Mouse (Mus musculus): Measurements from ENCODE around the gene Tubb3. TPM values are rescaled to one million over a fixed set of nuclear protein-coding genes. Genes with fewer than 3 reads are reported as not detected.
"Not testable (repeated sequence)": the region's sequence is repeated elsewhere in the genome, so short reads cannot be mapped to it uniquely, and the experiment has no call there.

Tubb3 gene
- polyA plus RNA-seq, 1 experiment = 1.4 TPM

- Histone ChIP-seq H3K4me1 (ENCODE audit: control insufficient read depth, insufficient read depth, low read length) (no peaks in the 10 kb centered on the region), H3K4me3 (replicated peaks; ENCODE audit: extremely low read depth, low read depth, low read length) (no peak overlapping the region)
- TF ChIP-seq CTCF (IDR thresholded peaks at IDR 0.05; ENCODE audit: insufficient read depth, low read length) (no peak), POLR2A (IDR thresholded peaks at IDR 0.05; ENCODE audit: borderline replicate concordance, extremely low read depth, low read depth, low read length) (no peak)
- no peak for DNase-seq
- WGBS = 59% methylated on average over 8 of the region's 8 CpGs
These were observed 1.1 kb upstream of the Tubb3 start for GRCm38 (mm10) chr8:123410049-123410587.

- Histone ChIP-seq H3K4me1 (ENCODE audit: control insufficient read depth, insufficient read depth, low read length) (no peaks in the 10 kb centered on the region), H3K4me3 (replicated peaks; ENCODE audit: extremely low read depth, low read depth, low read length) (no peak overlapping the region)
- 10% methylated on average over 11 of the region's 11 CpGs for WGBS
- no peak for DNase-seq
- TF ChIP-seq POLR2A (IDR thresholded peaks at IDR 0.05; ENCODE audit: borderline replicate concordance, extremely low read depth, low read depth, low read length) (no peak), CTCF (IDR thresholded peaks at IDR 0.05; ENCODE audit: insufficient read depth, low read length) (no peak)
These were observed 436 bp upstream of the Tubb3 start for GRCm38 (mm10) chr8:123410788-123411187.

- TF ChIP-seq POLR2A (IDR thresholded peaks at IDR 0.05; ENCODE audit: borderline replicate concordance, extremely low read depth, low read depth, low read length) = no peak
- TF ChIP-seq CTCF (IDR thresholded peaks at IDR 0.05; ENCODE audit: insufficient read depth, low read length) = no peak
- no peaks in the 10 kb centered on the region for H3K4me1 ChIP-seq (ENCODE audit: control insufficient read depth, insufficient read depth, low read length)
- DNase-seq = no peak
- WGBS = 13% methylated on average over 16 of the region's 16 CpGs
- no peak overlapping the region for H3K4me3 ChIP-seq (replicated peaks; ENCODE audit: extremely low read depth, low read depth, low read length)
These were observed 630 bp downstream of the Tubb3 start for GRCm38 (mm10) chr8:123411781-123412327.

- Histone ChIP-seq H3K4me3 (replicated peaks; ENCODE audit: extremely low read depth, low read depth, low read length) (no peak overlapping the region), H3K4me1 (ENCODE audit: control insufficient read depth, insufficient read depth, low read length) (no peaks in the 10 kb centered on the region)
- no peak for DNase-seq
- whole genome bisulfite sequencing = 5% methylated on average over 12 of the region's 12 CpGs
- TF ChIP-seq POLR2A (IDR thresholded peaks at IDR 0.05; ENCODE audit: borderline replicate concordance, extremely low read depth, low read depth, low read length) (no peak), CTCF (IDR thresholded peaks at IDR 0.05; ENCODE audit: insufficient read depth, low read length) (no peak)
These were observed 1.4 kb downstream of the Tubb3 start for GRCm38 (mm10) chr8:123412560-123413170.

GRCm38 (mm10) chr8:123414255-123414654 lies 3.0 kb downstream of the Tubb3 start:
- 12% methylated on average over 9 of the region's 9 CpGs for WGBS
- no peak for TF ChIP-seq POLR2A (IDR thresholded peaks at IDR 0.05; ENCODE audit: borderline replicate concordance, extremely low read depth, low read depth, low read length)
- TF ChIP-seq CTCF (IDR thresholded peaks at IDR 0.05; ENCODE audit: insufficient read depth, low read length) = no peak

GRCm38 (mm10) chr8:123414997-123415696 lies 3.9 kb downstream of the Tubb3 start:
- H3K4me1 ChIP-seq (ENCODE audit: control insufficient read depth, insufficient read depth, low read length); DNase-seq; H3K4me3 ChIP-seq (replicated peaks; ENCODE audit: extremely low read depth, low read depth, low read length): not testable (repeated sequence)
- WGBS = 74% methylated on average over 5 of the region's 5 CpGs

More at GRCm38 (mm10) chr8:123414255-123414654, 3.0 kb downstream of the Tubb3 start:
- no peaks in the 10 kb centered on the region for H3K4me1 ChIP-seq (ENCODE audit: control insufficient read depth, insufficient read depth, low read length)
- H3K4me3 ChIP-seq (replicated peaks; ENCODE audit: extremely low read depth, low read depth, low read length) = no peak overlapping the region
- no peak for DNase-seq

GRCm38 (mm10) chr8:123415967-123416943 lies 5.0 kb downstream of the Tubb3 start:
- TF ChIP-seq CTCF (IDR thresholded peaks at IDR 0.05; ENCODE audit: insufficient read depth, low read length) = no peak
- no peak for TF ChIP-seq POLR2A (IDR thresholded peaks at IDR 0.05; ENCODE audit: borderline replicate concordance, extremely low read depth, low read depth, low read length)
- H3K4me3 ChIP-seq (replicated peaks; ENCODE audit: extremely low read depth, low read depth, low read length) = no peak overlapping the region
- no peaks in the 10 kb centered on the region for H3K4me1 ChIP-seq (ENCODE audit: control insufficient read depth, insufficient read depth, low read length)
- WGBS = 73% methylated on average over 8 of the region's 8 CpGs
- no peak for DNase-seq

GRCm38 (mm10) chr8:123416944-123417555 lies 5.8 kb downstream of the Tubb3 start:
- Histone ChIP-seq H3K4me1 (ENCODE audit: control insufficient read depth, insufficient read depth, low read length) (no peaks in the 10 kb centered on the region), H3K4me3 (replicated peaks; ENCODE audit: extremely low read depth, low read depth, low read length) (no peak overlapping the region)
- TF ChIP-seq CTCF (IDR thresholded peaks at IDR 0.05; ENCODE audit: insufficient read depth, low read length) (no peak), POLR2A (IDR thresholded peaks at IDR 0.05; ENCODE audit: borderline replicate concordance, extremely low read depth, low read depth, low read length) (no peak)
- WGBS = 72% methylated on average over 8 of the region's 8 CpGs
- DNase-seq = no peak

GRCm38 (mm10) chr8:123419711-123420110 lies 8.5 kb downstream of the Tubb3 start:
- TF ChIP-seq CTCF (IDR thresholded peaks at IDR 0.05; ENCODE audit: insufficient read depth, low read length) (no peak), POLR2A (IDR thresholded peaks at IDR 0.05; ENCODE audit: borderline replicate concordance, extremely low read depth, low read depth, low read length) (no peak)
- DNase-seq = no peak
- WGBS = 77% methylated on average over 4 of the region's 4 CpGs
- no peaks in the 10 kb centered on the region for H3K4me1 ChIP-seq (ENCODE audit: control insufficient read depth, insufficient read depth, low read length)
- H3K4me3 ChIP-seq (replicated peaks; ENCODE audit: extremely low read depth, low read depth, low read length) = no peak overlapping the region
